Mouse (Mus musculus) heart, embryonic 11.5 days (tissue): Measurements from ENCODE around the gene Hdac10. TPM values are rescaled to one million over a fixed set of nuclear protein-coding genes. Genes with fewer than 3 reads are reported as not detected.
A peak's percentile ranks its signal among the peaks of the same experiment; 100 is the strongest.

Experiments
- ATAC-seq: fragments of 200-750 bp; cut with Nextera tagmentation; replicated peaks from 2 replicates; pipeline ENCODE4 v1.8.0; 2017; ENCODE audit warnings: moderate library complexity; ENCODE audit not compliant: insufficient number of reproducible peaks, low FRiP score, low TSS enrichment
- H3K27ac ChIP-seq: fragments of 300-500 bp; sonication (generic); 2 replicates; pipeline ENCODE4 v1.5.1; 2014; ENCODE audit warnings: mild to moderate bottlenecking, low read depth, low read length
- H3K27me3 ChIP-seq: fragments of 300-500 bp; sonication (generic); 2 replicates; pipeline ENCODE4 v1.6.1; 2014; ENCODE audit warnings: mild to moderate bottlenecking, low read length, mixed read lengths; ENCODE audit not compliant: control insufficient read depth, insufficient read depth
- H3K36me3 ChIP-seq: fragments of 300-500 bp; sonication (generic); 2 replicates; pipeline ENCODE4 v1.6.1; 2014; ENCODE audit warnings: mild to moderate bottlenecking, low read length, moderate library complexity, mixed read lengths; ENCODE audit not compliant: control insufficient read depth, insufficient read depth
- H3K4me1 ChIP-seq: fragments of 300-500 bp; sonication (generic); 2 replicates; pipeline ENCODE4 v1.6.1; 2014; ENCODE audit warnings: low read length; ENCODE audit not compliant: control insufficient read depth, insufficient read depth
- H3K4me2 ChIP-seq: fragments of 300-500 bp; sonication (generic); 2 replicates; pipeline ENCODE4 v1.6.1; 2014; ENCODE audit warnings: mild to moderate bottlenecking, moderate library complexity
- H3K4me3 ChIP-seq: fragments of 300-500 bp; sonication (generic); 2 replicates; pipeline ENCODE4 v1.5.1; 2014; ENCODE audit warnings: low read depth, low read length
- H3K9ac ChIP-seq: fragments of 300-500 bp; sonication (generic); 2 replicates; pipeline ENCODE4 v1.6.1; 2014; ENCODE audit warnings: mild to moderate bottlenecking, low read depth, low read length, moderate library complexity
- H3K9me3 ChIP-seq: fragments of 300-500 bp; sonication (generic); replicated peaks from 2 replicates; pipeline ENCODE4 v1.6.1; 2016; ENCODE audit warnings: low read length; ENCODE audit not compliant: control insufficient read depth
- WGBS: fragments of 180-500 bp; shearing (Covaris S2); extraction: QIAGEN DNeasy Blood & Tissue Kit; methylation state at CpG from one replicate; pipeline ENCODE4 v1.1.7; 2014; ENCODE audit not compliant: insufficient replicate concordance; 5-methylcytosine and 5-hydroxymethylcytosine counted together
- polyA plus RNA-seq: library from polyadenylated mRNA; unstranded; fragments of >200 nt; fragmentation: Nextera tagmentation; extraction: Ambion mirVana; gene quantifications from 2 replicates; pipeline ENCODE4 v1.2.1, GENCODE M21; 2014

Gene Hdac10
- polyA plus RNA-seq, result 10.5 and 11.4 TPM in 2 replicates

DNA sequence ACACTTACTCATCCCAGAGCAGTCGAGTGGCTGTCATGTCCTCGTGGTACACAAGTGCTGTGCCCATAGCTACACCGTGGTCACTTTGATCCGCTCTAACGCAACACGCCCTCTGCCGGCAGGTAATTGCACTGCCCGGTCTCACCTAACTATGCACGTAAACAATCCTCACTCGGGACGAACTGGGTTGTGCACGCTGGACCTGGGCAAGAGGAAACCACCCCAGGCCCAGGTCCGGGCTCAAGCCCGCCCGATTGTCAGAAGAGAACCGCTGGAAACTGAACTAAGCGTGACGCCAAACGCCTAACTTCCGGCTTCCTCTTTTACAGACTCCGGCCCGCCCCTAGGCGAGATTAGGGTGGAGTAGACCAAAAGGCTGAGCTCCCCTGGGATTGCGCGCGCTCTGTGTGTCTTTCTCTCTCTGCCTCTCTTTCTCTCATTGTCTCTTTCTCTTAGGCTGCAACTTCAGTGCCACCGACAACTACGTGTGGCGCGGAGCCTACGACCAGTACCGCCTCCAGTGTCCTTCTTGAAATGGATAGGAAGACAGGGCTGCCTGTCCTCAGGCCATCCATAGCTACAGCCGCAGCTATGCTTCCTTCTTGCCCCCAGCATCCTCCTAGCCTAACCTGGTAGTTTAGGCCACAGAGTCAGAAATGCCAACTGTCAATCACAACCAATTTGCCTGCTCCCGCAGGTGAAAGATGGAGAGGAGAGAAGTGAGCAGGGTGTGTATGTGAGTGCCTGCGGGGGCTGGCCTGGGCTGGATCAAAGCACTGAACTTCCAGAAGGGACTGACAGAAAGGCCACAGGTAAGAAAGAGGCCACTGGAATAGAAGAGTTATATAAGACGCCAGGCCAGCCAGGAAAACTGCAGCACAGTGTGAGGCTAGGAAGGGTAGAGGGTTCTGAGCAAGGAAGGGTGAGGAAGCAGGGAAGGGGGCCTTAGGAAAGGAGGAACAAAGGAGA lies at the start of gene Hdac10:
Gene Hdac10 (minus strand): TSS at position 319 of the 969 bp plus-strand sequence.
- Histone ChIP-seq H3K9me3 (no peaks in the 10 kb centered on the region), H3K27ac (peak within 1 kb of the TSS; percentile 70)
- WGBS, result 2% methylated on average over 36 of the region's 36 CpGs

DNA sequence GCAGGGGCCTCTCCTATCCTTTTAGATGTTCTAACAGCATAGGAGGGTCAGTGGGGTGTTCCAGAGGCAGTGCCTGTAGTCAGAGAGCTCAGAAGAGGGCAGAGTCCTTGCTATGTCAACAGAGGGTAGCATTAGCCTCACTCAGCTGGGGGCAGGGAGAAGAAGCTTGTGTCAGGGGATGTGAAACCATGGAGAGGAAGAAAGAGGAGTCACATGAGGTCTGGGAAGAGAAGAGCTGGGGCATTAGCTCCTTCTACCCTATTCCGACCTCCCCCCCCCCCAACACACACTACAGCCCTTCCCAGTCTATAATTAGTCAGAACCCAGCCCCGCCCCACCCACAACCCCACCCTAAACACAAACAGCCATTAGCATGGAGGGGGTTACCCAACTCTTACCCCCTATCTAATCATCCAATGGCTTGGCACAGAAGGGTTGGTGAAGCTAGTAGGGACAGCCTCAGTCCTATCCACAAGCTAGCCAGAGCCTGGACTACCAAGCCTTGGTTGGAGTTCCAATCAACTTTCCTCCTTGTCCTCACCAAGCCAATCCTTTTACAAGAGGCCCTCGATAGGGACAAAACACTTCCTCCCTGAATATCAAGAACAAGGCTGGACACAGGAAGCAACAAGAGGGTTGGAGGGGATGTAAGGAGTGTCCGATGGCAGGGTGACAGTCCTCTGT lies 49.2 kb upstream of the Hdac10 start:
- 69% methylated on average over 3 of the region's 4 CpGs for WGBS
- ATAC-seq, result no peak

More for the DNA sequence above, at the start of gene Hdac10:
- H3K4me2 ChIP-seq, result peak within 1 kb of the TSS; percentile 96
- H3K4me3 ChIP-seq, result peak within 1 kb of the TSS; percentile 52
- peaks cover 2% of the 10 kb centered on the region; the same call in 1 of the 2 replicates for H3K36me3 ChIP-seq
- H3K9ac ChIP-seq, result peak within 1 kb of the TSS; percentile 68
- peaks cover 14% of the 10 kb centered on the region for H3K4me1 ChIP-seq
- peak; percentile 84 for ATAC-seq
- no peaks in the 10 kb centered on the region for H3K27me3 ChIP-seq

DNA sequence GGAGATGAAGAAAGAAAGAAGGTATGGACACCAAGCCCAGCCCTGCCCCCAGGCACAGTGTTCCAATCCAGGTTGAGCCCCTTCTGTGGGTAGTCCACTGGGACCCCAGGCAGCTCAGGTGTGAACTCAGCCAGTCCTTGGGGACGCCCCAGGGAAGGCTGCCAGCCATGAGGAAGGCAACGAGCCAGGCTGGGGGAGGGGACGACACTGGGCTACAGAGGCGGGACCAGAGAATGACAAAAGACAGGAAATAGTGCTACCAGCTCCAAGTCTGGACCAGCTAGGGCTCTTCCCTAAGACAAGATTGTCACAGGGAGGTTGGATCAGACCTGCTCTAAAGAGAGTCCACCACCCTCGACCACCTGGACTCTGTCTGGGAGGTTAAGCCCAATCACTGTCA lies 48.6 kb upstream of the Hdac10 start:
- H3K27me3 ChIP-seq, result no peaks in the 10 kb centered on the region
- H3K27ac ChIP-seq, result 0 out of 2 replicates have a peak overlapping the region, but pooled peaks have one; percentile 19
- ATAC-seq, result no peak
- H3K9me3 ChIP-seq, result no peaks in the 10 kb centered on the region
- peak overlapping the region; percentile 34 for H3K4me2 ChIP-seq
- no peak overlapping the region for H3K4me3 ChIP-seq
- H3K9ac ChIP-seq, result no peak overlapping the region
- H3K4me1 ChIP-seq, result peaks cover 79% of the 10 kb centered on the region
- no peaks in the 10 kb centered on the region for H3K36me3 ChIP-seq
- WGBS, result 6% methylated on average over 5 of the region's 5 CpGs

More for the DNA sequence above, 49.2 kb upstream of the Hdac10 start:
- Histone ChIP-seq H3K27me3 (no peaks in the 10 kb centered on the region), H3K4me1 (peaks cover 78% of the 10 kb centered on the region), H3K9me3 (no peaks in the 10 kb centered on the region), H3K36me3 (no peaks in the 10 kb centered on the region), H3K27ac (peak overlapping the region; percentile 87), H3K4me2 (peak overlapping the region; percentile 92), H3K4me3 (no peak overlapping the region), H3K9ac (no peak overlapping the region)

DNA sequence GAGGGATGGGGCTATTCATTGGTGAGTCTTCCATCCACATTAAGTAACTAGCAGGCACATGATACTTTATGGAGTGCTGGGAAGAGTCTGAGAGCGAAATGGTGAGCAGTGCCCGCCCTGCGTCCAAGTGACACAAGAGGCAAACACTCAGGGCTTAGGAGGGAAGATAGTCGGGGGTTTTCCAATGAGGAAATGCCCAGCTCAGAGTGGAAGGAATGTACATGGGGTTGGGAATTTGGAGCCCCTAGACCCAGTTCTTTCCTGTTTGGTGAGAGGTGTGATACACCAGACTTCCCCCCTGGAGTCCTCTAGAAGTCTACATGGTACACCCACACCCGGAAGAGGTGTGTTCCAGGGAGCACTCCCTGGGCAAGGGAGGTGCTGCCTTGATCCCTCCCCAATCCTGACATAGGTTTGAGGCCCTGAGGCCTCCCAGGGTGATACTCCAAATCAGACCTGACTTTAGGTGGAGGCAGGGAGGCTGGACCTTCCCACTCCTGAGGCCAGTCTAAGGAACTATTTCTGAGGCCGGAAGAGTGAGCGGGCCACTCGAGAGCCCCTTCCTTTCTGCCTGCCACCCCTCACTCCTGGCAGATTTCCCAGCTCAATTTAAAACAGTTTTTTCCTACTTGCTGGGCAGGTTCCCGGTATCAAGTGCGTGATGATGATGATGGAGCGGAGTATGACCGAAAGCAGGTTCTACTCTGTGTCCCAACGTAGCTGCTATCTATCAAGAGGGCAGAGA lies 47.1 kb upstream of the Hdac10 start:
- H3K4me3 ChIP-seq, result no peak overlapping the region
- no peaks in the 10 kb centered on the region for H3K36me3 ChIP-seq
- H3K9ac ChIP-seq, result no peak overlapping the region
- H3K4me2 ChIP-seq, result no peak overlapping the region
- no peak overlapping the region for H3K27ac ChIP-seq
- WGBS, result 67% methylated on average over 13 of the region's 13 CpGs
- H3K4me1 ChIP-seq, result peaks cover 81% of the 10 kb centered on the region
- H3K9me3 ChIP-seq, result no peaks in the 10 kb centered on the region
- no peak for ATAC-seq
- H3K27me3 ChIP-seq, result no peaks in the 10 kb centered on the region

DNA sequence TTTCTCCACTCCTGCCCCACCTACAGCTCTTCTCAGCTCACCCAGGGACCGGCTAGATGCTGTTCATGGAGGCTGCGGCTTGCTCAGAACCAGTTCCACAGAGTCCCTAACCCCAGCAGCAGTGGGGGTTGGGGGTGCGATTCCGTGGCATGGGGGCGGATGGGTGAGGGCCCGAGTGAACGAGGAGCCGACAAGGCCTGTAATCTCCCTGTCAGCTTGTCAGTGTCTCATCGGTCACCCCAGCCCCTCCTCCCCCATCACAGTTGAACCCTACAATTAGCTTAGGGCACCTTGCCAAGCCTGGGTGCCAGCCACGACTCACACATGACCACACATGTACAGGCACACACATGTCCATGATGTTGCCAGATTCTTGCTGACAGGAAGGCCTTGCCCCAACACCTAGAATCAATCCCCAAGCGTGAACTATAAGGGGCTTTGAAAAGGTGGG lies 46.4 kb upstream of the Hdac10 start:
- Histone ChIP-seq H3K9me3 (no peaks in the 10 kb centered on the region), H3K27ac (no peak overlapping the region), H3K4me2 (no peak overlapping the region), H3K4me3 (no peak overlapping the region), H3K4me1 (peaks cover 87% of the 10 kb centered on the region), H3K9ac (no peak overlapping the region), H3K27me3 (no peaks in the 10 kb centered on the region), H3K36me3 (no peaks in the 10 kb centered on the region)
- no peak for ATAC-seq
- WGBS, result 51% methylated on average over 11 of the region's 11 CpGs

DNA sequence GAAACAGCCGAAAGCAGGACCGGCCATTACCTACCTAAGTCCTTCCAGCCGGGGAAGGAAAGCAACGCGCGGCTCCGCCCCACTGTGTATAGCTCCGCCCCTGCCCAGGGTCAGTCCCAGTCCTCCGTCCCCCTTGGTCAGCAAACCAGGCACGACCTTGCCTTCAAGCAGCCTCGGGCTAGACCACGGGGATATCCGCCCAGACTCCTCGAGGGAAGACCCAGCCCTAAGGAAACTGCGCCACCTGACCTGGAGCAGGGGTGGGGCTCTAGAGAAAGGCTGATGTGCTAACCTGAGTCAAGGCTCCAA lies 45.4 kb upstream of the Hdac10 start:
- 2% methylated on average over 15 of the region's 15 CpGs for WGBS

DNA sequence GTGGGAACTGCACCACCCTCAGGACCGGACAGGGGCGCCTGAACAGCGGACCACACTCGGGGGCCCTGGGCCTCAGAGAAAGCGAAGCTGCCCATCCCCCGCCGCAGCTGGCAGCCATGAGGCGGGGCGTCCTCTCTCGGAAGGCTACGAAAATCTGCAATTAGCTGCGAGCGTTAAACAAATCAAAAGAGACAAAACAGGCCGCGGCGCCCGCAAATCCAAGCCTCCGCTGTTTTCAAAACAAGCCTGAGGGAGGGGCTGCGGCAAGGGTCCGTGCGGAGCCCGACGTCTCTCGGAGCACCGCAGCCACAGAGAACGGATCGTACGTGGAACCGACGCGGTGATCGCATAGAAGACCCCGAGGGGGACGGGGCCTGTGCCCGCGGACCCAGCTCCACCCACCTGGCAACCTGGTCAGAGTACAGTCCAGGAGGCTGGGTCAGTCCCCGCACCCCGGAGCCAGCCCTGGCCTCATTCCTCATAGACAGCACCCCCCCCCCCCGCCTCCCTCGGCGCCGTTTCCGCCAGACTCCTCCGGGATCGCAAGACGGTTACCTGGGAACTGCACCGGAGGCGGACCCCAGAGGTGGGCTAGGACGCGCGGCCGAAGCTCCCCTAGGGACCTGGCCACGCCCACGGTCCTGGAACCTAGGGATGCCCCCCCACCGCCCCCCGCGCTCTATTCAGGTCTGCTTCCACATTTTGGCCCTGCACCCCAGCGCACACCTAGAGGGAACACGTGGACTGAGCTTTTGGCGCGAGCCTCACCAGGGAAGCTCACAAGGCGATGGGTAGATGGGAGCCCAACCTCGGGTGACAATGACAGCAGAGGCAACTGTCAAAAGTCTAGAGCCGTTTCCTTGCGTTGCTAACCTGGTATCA lies 44.8 kb upstream of the Hdac10 start:
- H3K4me3 ChIP-seq, result peak overlapping the region; percentile 63
- H3K4me2 ChIP-seq, result peak overlapping the region; percentile 95
- H3K9ac ChIP-seq, result peak overlapping the region; percentile 75
- H3K27me3 ChIP-seq, result no peaks in the 10 kb centered on the region
- ATAC-seq, result peak; percentile 22; the same call in 1 of the 2 replicates
- no peaks in the 10 kb centered on the region for H3K36me3 ChIP-seq
- WGBS, result 1% methylated on average over 64 of the region's 65 CpGs
- no peaks in the 10 kb centered on the region for H3K9me3 ChIP-seq
- peaks cover 91% of the 10 kb centered on the region for H3K4me1 ChIP-seq
- H3K27ac ChIP-seq, result peak overlapping the region; percentile 30

More for the DNA sequence above, 45.4 kb upstream of the Hdac10 start:
- Histone ChIP-seq H3K27ac (no peak overlapping the region), H3K27me3 (no peaks in the 10 kb centered on the region), H3K36me3 (no peaks in the 10 kb centered on the region), H3K4me1 (peaks cover 91% of the 10 kb centered on the region), H3K4me2 (peak overlapping the region; percentile 95), H3K4me3 (peak overlapping the region; percentile 63), H3K9me3 (no peaks in the 10 kb centered on the region), H3K9ac (peak overlapping the region; percentile 75; the same call in 1 of the 2 replicates)
- peak; percentile 32; the same call in 1 of the 2 replicates for ATAC-seq
